Mouse (Mus musculus): Measurements from ENCODE around the gene Rbfox3.

- TF ChIP-seq EP300 (optimal IDR thresholded peaks at IDR 0.05) (no peak), CTCF (IDR thresholded peaks at IDR 0.05; ENCODE audit: low read depth) (peak; percentile 40)
These were observed 173.6 kb downstream of the Rbfox3 start for GRCm38 (mm10) chr11:118737821-118738220.

All from stomach, postnatal 0 days (tissue).